Mouse (Mus musculus) adrenal gland, adult (tissue): Measurements from ENCODE around the gene Sri.

Experiments used
- DNase-seq, 2 experiments: peaks; one replicate each; pipeline ENCODE4 v3.0.0; 2022 to 2023; ENCODE audit warnings: low spot score in 1 of 2; ENCODE audit not compliant: inconsistent age in 2 of 2

Gene Sri

DNA sequence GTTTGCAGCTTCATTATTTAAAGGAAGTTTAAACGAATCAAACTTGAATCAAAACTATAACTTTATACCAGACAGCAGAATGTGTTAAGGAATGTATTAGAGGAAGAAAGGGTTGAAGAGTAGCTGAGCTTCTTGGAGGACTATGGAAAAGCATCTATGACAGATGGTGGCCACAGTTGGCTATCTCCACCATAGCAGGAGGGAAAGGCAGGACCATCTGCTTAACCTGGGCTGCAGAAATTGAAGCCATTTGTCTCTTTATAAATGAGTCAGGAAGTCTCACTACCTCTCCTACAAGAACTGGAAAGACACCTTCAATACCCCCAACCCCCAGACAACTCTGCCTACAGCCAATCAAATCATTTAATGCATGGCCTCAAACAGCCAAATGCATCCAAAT is 49.8 kb downstream of the Sri start:
- no peak for DNase-seq

- no peak for DNase-seq
These were observed 65.8 kb downstream of the Sri start for GRCm38 (mm10) chr5:8111691-8112090.

GRCm38 (mm10) chr5:8112246-8112645 is 66.4 kb downstream of the Sri start:
- peak in 1 of 2 experiments; percentile 28 for DNase-seq

DNA sequence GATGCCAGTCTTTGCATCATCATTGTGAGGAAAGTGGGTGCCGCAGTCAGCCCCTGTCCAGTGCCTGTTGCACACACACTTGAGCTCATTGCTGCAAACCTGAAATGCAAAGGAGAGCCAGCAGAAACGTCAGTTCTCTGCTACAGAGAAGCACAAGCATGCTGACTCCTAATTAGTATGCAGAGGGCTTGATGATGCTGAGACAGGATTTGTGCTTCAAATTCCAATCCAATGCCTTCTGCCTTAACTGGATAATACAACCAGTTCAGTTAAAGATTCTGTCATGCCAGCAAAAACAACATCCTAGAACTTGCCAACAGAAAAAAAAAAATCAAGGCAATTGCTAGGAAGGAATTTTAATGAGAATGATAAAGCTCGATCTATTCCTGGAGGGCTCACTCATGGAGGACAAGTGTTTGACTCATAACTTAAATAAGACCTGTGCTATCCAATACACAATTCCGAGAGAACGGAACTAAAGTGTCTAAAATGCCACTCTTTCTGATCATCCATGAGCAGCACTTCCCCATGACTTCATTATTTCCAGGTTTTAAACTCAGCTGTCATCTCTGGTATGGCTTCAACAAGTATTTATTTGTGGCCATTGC is 70.8 kb downstream of the Sri start:
- no peak for DNase-seq
